Mouse (Mus musculus) natural killer cell, adult 2 months (primary cell): ENCODE results near the gene Tex12.

Experiments used
- DNase-seq, 2 experiments: peaks; one replicate each; pipeline ENCODE4 v3.0.0; 2022; ENCODE audit warnings: low spot score in 2 of 2

The Tex12 gene

DNA sequence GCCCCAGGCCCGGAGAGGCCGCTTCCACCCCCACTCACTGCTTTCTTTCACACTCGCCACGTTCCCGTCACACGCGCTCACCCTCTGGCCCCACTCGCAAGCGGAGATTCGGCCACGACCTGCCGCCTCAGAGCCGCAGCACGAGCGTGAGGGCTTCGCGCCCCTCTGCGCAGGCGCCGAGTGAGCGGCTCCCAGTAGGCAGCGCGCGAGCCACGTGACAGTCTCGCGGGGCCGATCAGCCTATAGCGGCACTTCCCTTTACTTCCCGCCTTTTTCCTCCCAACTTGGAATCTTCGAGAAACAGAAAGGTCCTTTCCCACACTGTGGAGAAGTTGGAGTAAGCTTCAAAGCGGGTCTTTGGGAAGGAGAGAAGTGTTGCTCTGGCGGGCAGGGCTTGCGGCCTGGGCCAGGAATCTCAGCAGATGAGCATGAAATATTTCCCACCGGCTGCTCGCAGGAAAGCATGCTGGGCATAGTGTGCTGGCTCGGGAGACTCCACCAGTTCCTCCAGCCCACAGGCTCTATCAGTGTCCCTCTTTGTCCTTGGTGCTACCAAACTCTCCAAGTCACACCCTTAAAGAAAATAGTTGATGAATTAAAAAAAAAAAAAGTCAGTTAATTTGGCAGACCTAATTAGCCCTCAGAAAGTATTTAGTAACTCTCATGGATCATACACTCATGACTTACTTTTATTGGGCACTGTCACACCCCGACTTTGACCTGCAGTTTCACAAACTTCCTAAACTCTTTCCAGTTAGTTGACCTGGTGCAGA lies at the start of gene Tex12:
Gene Tex12, minus strand, starts transcription at position 181 of the 773 bp plus-strand sequence.
- DNase-seq = no peak

DNA sequence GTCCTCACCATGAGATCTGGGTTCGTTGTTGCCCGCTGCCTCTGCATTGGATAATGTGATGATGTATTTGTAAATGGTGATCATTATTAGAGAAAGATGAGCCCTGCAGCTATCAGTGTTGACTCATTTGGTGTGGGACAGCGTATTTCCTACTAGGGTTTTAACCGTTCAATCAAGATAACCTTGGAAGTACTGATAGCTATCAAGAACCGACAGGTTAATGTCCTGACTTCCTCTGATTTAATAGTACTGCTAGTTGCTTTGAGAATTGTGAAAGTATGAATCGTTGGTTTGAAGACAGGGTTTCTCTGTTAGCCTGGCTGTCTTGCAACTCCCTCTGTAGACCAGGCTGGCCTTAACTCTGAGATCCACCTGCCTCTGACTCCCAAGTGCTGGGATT lies 43.2 kb upstream of the Tex12 start:
- no peak for DNase-seq

DNA sequence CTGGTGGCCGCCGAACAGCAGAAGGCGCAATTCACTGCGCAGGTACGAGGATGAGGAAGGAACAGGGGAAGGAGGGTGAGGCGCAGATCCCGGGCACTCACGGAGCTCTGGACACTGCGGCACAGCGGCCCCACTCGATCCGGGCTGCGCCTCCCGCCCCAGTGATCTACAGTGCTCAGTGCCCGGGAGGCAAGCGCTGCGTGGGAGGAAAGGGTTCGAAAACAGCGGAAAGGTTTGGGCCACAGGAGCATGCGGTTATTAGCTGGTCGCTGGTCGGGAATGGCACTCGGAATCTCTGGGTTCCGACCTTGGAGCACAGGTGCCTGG lies 42.8 kb upstream of the Tex12 start:
- DNase-seq = no peak

DNA sequence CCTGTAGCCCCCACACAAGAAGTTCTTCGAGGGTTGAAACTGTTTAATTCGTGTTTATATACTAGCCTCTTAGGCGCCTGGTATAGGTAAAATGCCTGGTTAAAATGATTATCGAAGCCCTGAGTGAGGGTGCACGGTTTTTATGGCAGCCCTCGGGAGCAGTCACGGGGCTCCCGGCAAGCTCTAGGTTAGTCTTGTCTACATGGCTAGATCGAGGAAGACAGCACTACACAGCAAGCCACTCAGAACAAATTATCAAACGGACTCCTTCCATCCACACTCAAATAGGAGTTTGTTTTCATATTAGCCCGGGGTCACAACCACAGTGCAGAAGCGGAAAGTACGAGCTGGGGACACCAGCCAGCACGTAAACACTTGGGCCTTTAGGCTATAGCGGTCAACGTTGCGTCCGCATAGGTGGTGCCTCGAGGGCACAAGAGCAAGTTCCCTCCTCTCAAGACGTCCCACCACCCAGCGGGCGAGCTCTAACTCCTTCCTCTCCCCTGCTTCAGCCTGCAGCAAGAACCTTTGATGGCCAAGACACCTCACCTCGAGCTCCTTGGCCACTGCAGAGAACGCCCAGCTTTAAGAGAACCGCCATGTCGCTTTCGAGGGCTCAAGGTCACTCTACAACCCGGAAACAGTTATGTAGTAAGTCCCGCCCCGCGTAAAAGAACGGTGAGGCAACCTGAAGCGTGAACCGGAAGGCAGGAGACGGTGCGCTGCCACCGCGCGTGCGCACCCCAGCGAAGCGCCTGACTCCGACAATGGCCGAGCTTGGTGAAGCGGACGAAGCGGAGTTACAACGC lies 42.3 kb upstream of the Tex12 start, which contains the start of the genes Sdhd and Timm8b:
Gene Sdhd, minus strand, starts transcription at position 624 of the 809 bp plus-strand sequence.
Gene Timm8b, plus strand, starts transcription at position 722 of the 809 bp plus-strand sequence.
- peak; percentile 91 to 94 for DNase-seq

DNA sequence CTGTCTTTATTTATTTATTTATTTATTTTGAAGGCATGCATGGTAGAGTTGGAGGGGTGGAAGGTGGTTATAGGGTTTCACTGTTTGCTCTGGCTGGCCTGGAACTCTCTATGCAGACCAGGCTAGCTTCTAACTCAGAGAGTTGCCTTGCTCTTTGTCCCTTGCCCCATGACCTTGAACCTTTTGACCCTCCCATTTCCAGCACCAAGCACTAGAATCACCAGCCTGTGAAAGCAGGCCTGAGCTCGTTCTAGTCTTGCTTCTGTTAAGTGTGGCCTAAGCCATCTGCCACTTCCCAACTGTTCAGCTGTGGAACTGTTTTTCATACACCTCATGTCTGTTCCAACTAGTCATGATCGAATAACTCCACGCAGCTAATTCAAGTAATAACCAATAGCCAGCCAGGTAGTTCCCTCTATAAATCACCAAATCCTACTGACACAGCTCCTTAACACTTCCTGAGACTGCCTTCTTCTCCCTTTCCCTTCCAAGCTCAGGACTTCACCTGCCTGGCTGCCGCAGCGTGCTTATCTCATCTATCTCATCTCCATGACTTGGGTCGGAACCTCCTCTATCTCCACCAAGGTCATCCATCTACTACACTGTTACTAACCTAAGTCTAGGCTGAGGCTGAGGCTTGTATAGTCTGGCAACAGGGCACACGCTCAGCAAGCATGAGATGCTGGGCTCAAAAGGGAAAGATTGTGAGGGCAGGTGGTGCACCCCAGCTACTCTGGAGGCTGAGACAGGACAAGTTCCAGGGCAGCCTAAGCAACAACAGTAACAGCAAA lies 41.1 kb upstream of the Tex12 start:
- DNase-seq = no peak

DNA sequence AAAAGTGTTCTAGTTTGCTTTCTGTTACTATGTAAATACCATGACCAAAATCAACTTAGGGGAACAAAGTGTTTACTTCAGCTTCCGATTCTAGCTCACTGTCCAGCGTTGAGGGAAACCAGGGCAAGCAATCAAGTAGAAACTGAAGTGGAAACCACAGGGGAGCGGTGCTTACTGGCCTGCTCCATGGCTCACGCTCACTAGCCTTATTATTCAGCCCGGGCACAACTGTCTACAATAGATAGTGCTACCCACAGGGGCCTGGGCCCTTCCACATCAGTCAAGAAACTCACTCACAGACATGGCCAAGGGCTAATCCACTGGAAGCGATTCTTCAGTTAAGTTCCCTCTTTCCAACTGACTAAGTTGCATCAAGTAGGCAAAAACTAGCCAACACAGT lies 40.4 kb upstream of the Tex12 start:
- no peak for DNase-seq

DNA sequence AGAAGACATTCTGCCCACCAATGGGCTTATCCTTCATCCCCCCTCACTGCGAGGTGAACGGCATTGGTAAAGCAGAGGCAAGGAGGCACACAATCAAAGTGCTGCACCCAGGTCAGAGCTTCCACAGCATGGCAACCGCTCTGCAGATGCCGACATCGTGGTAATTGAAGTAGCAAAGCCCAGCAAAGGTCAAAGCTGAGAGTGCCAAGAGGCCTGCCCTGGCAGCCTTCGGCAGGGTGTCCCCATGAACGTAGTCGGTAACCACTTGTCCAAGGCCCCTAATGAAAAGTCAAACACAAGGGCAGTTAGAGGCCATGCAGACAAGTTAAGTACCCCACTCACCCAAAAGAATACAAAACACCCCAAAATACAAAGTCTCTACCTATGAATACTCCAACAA lies 35.8 kb upstream of the Tex12 start:
- no peak for DNase-seq

DNA sequence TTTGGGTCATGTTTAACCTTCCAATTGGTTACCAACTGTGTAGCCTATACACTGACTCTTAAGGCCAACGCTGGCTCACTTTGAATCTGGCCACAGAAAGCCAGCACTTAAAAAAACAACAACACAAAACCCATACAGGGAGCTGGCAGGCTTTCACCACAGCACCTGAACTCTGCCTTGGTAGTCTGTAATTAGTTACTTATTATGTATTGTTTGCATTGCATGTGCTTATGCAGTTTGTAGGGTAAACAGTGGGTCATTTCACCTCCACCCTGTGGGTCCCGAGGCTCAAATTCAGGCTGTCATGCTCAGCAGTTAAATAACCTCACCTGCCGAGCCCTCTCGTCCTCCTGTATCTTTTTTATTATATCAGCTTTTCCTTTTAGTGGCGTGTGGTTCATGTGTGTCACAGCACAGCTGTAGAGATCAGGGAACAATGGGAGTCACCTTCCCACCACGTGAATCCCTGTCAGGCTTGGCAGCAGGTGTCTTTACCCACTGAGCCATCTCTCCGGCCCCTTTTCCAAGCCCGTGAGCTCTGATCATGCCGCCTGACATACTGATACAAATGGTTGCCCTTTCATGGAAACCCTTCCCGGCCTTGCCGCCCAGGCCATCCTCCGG lies 33.8 kb upstream of the Tex12 start:
- no peak for DNase-seq

DNA sequence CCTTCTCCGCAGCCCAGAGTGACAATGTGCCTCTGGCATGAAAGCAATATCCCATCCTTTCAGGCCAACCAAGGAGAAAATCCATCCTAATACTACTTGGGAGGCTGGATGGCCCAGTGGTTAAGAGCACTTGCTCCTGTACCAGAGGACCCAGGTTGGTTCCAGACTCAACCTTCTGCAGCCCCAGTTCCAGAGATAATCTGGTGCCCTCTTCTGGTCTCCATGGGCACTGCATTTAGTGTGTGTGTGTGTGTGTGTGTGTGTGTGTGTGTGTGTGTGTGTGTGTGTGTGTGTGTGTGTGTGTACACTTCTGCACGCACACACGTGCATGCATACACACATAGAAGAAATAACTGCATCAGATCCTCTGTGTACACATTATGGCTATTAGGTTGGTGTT lies 32.4 kb upstream of the Tex12 start:
- DNase-seq = peak; percentile 42 to 59

DNA sequence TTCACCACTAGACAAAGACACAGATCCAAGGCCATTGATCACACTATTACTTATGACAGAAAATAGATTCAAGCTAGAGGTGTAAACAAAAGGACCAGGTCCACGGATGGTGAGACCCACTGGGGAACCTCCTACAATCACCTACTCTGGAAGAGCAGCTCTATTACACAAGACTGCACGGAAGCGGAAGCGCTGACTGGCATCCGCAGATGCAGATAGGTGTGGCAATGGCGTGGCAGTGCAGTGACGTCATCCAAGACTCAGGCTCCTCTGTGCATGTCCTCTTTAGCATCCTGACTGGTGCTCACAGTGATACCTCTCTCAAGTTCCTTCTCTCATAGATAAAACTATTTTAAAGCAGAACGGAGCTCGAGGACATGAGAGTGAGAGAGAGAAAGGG lies 31.8 kb upstream of the Tex12 start:
- DNase-seq = no peak

DNA sequence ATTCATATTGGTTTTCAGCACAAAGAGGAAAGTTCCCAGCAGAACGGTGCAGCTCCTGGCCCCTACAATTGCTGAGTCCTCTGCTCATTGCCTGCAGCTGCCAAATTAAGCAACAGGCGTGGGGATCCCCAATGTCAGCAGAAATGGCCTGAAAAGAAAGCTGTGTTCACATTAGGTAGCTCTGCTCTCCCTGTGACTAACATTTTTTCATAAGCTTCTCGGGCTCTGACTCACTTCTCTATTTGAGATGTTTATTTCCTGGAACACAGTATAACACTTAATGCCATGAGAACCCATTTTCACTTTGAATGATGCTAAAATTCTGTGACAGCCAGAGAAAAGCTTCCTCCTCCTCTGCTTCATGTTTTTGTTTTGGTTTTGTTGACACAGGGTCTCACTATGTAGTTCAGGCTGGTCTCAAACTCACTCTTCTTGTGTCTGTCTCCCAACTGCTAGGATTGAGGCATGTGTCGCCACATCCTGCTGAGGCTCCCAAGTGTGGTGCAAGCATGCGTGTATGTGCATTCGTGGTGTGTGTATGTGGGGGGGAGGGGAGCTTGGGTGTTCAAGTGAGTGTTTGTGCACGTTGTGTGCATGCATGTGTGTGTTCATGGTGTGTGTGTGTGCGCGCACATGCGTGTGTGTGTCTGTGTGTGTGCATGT lies 29.9 kb upstream of the Tex12 start:
- peak in 1 of 2 experiments; percentile 3 for DNase-seq

DNA sequence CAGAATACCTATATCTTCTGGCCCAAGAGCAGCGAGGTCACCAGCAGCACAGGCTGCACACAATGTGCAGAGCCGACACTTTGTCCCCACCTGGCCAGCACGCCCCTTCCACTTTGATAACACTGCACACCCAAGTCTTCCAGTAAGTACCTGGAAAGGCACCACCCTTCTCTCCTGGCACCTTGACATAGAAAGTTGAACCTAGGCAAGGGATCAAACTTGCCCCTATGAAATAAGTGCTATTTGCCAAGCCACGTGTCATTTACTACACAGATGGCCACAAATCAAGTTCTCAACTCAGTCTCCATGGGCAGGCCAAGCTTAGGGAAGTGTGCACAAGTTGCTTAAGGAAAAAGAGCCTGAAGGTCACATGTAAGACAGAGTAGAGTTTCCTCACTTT lies 25.8 kb upstream of the Tex12 start:
- DNase-seq = no peak

DNA sequence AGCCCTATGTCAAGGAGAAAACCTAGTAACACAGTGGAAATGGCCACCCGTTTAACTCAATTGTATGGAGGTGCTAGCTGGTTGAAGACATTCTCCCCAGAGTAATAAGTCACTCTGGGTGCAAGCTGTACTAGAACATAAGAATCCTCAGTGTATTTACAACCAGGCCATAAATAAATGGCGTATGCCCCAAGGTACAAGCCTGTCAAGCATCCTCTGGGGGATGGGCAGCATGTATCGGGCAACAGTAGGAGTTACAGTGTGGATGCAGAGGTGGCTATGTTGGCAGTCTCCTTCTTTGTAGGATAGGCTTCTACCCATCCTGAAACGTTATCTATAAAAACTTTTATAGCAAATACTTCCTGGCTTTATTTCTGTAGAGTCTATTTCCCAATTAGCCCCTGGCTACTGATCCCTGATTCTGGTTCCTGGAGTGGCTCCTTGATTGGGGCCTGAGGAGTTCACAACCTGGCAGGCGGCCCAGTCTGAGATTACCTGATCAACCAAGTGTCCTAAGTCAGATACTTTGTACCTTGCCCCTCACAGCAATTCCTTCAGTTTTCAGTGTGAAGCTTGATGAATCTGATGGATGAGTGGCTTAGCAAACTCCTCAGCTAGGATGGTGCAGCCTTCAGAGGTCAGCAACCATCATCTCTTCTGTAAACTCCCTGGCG lies 24.2 kb upstream of the Tex12 start:
- DNase-seq = no peak

DNA sequence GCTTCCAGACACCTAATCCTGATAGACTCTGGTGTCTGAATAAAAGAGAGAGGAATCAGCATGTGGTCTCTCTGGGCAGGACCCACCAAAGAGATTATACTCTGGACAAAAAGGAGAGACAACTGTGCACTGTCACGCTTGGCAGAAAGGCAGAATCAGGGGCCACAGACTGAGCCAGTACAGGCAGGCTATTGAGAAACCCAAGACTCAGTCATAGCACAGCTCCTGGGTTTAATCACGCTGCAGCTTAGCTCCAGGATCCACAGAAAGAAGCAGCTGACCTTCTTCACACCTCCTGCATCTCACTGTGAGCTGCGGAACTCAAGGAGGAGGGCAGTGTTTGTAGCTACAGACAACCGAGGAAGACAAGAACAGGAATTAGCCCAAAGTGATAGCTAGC lies 19.2 kb upstream of the Tex12 start:
- DNase-seq = no peak

DNA sequence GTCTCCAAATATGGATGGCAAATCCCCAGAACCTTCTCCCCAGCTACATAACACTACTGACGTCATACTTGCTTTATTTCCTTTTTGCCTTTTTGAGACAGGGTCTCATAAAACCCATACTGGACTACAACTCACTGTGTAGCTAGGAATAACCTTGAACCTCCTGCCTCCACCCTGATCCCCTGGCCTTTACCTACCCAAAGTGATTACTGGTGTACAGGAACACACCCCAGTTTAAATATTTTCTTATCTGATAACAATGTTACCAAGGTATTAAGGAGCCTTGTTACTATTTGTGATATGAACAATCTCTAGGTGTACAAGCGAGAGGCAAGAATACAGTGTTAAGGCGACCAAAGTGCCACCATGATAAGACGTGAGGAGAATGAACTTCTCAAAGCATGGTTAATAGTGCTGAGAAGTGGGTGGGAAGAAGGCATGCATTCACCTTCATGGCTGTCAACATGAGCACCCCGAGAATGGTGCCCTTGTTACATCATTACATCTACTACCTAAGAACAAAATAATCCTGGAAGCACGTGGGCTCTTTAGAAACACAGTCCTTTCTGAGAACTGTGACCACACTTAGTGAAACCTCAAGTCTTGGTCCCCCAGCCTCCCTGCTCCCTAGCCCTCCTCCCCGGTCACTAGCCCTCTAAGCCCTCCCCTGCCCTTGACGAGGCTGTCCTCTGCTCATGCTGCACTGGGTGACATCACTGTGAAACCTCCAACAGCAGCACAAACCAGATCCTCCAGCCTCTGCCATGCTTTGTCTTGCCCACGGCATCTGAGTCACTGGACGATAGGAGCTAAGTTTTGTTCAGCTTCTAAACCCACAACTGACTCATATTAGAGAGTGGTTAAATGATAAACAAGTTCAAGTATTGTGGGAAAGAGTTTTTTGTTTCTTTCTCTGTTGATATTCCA lies 8.7 kb upstream of the Tex12 start:
- no peak for DNase-seq

DNA sequence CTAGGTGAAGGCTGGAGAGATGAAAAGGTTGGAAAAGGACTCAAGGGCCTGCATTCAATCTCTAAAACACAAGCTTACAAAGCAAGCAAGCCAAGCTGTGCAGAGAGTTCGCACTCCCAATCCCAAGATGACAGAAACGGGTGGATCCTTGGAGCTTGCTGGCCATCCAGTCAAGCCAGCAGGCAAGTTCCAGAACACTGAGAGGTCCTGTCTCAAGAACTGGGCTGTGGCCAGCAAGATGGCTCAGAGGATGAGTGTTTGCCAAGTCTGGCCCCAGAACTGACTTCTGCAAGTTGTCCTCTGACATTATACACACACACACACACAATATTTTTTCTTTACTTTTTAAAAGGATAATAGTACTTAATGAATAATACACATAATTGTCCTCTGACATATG lies 6.8 kb upstream of the Tex12 start:
- no peak for DNase-seq

DNA sequence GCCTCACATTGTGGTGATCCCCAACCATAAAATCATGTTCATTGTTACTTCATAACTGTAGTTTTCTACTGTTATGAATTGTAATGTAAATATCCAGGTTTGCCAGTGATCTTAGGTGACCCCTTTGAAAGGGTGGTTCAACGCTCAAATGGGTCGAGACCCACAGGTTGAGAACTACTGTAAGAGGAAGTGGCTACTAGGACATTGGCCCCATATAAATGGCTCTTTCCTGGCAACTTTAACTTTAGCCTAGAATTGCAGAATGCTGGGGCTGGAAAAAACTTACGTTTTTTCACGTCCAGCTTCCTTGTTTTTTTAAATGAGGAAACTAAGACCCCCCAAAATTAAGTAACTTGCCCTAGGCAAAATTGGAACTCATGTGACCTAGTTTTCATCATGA lies 6.2 kb upstream of the Tex12 start:
- DNase-seq = no peak

DNA sequence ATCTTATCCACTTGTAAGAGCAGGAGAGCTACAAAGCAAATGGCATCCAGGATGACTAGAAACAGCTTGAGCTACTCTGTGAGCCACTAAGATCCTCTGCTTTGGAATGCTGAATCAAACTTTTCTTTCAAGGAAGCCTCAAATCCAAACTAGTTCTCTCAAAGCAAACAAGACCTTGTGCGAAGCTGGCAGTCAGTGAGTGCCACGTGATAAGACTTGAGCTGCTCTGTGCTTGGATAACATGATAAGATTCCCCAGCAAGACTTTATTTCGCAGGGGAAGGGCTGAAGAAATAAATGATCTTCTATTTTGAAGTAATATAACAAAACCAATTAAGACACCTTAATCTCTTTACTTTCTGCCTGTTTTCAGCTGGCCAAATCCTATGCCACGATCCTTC lies 4.8 kb upstream of the Tex12 start:
- DNase-seq = no peak

DNA sequence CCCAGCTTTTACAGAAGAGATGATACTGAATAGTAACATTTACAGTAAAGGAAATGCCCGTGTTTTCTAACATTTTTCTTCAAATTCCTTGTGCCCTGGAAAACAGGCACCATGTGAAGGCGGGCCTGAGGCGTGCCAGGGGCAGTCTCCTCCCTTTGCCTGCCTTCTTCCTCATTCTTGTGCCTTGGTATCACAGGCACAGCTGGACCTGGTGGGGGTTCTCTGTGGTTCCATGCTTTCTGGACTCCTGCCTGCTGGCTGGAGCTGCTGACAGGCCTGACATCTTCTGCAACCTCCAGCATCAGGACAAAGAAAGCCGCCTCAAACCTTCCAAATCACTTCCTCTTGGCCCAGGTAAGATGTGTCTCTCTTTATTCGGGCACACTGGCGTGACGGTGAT lies 4.0 kb upstream of the Tex12 start:
- no peak for DNase-seq

DNA sequence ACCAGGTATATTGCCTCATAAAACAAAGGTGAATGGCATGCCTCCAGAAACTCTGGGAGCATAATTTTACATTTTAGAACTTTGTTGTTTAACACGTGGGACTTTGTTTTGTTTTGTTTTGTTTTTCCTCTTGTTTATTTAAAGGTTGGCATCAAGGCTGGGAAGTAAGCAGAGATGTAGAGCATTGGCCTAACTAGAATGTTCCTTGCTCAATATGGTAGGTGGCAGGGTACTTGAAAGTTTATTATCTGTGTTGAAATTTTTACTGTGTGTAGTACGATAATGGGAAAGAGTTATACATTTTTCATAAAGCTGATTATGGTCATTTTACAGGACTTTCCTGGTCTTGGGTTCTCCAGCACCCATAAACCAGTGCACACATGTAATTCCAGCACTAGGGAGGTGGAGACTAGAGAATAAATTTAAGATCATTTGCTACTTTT lies 814 bp upstream of the Tex12 start:
- DNase-seq = no peak
